Mouse (Mus musculus) retina, embryonic 14.5 days (tissue): ENCODE measurements around the gene Adgrg3.

Experiments used
- DNase-seq: peaks from one replicate; pipeline ENCODE4 v3.0.0-alpha.2; 2015; ENCODE audit warnings: low spot score

Gene Adgrg3

DNA sequence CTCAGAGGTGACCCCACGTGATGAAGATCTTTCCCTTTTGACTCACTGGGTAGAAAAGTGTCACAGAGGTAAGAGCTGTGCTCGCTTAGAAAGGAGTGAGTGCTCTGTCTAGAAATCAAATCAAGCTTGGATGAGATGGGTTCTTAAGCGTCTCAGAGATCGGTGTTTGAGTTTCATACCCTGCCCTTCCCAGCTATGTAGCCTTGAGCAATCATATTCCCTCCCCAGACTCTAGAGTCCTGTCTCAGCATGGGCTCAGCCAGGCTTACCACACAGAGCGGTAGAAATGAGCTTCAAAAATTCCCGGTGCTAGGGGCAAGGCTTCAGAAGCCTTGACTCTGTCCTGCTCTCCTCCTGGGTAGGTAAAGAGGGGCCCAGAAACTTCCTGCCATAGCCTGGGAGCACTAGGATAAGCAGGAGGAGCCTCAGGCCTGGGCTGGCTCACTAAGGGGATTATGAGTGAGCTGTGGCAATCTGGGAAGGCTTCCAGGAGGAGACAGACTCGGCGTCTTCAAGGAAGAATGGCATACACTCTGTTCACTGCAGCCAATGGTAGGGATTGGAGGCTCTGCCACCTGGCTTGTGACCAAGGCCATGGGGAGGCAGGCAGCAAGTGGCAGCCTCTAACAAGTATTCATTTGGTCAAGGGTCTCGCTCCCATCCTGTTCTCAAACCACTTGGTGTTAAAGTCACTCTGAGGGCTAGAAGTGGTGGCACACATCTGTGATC, 24.3 kb upstream of the Adgrg3 start:
- DNase-seq, result no peak

- peak; percentile 95 for DNase-seq
Measured at GRCm38 (mm10) chr8:94994006-94994405, 23.5 kb upstream of the Adgrg3 start.

DNA sequence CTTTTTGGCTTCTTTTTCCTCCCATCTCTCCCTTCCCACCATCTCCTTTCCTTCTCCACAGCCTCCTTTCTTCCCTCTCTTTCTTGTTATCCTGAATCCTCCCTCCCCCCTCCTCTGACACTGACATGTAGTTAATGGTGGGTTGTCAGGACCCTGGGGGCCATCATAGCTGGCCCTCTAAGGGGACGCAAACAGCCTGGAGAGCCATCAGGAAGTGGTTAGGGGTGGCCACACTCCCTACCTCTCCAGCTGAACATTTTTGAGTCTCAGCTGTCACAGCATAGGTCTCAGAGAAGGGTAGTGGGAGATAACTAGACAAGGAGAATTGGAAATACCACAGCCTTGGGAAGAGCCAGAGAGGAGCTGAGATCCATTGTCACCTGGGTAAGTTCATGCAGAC, 23.0 kb upstream of the Adgrg3 start:
- peak; percentile 37 for DNase-seq

GRCm38 (mm10) chr8:94995336-94995893, 22.1 kb upstream of the Adgrg3 start:
- no peak for DNase-seq

DNA sequence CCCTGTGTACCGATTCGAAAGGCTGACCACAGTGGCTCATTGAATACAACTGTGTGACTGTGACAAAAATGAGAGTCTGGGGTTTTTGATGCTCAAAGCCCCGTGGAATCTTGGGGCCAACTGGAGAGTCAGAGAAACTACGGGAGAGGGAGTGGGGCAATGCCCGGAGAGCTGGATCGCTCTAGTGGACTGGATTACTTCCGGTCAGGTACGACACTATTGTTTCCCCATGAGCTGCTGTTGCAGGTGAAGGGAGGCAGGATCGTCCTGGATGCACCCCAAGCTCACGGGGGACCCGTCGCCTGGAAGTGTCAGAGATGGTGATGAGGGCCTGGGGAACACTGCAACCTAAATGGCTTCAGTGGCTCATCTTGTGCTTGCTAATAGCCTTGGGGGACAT, 21.5 kb upstream of the Adgrg3 start:
- DNase-seq, result peak; percentile 46

DNA sequence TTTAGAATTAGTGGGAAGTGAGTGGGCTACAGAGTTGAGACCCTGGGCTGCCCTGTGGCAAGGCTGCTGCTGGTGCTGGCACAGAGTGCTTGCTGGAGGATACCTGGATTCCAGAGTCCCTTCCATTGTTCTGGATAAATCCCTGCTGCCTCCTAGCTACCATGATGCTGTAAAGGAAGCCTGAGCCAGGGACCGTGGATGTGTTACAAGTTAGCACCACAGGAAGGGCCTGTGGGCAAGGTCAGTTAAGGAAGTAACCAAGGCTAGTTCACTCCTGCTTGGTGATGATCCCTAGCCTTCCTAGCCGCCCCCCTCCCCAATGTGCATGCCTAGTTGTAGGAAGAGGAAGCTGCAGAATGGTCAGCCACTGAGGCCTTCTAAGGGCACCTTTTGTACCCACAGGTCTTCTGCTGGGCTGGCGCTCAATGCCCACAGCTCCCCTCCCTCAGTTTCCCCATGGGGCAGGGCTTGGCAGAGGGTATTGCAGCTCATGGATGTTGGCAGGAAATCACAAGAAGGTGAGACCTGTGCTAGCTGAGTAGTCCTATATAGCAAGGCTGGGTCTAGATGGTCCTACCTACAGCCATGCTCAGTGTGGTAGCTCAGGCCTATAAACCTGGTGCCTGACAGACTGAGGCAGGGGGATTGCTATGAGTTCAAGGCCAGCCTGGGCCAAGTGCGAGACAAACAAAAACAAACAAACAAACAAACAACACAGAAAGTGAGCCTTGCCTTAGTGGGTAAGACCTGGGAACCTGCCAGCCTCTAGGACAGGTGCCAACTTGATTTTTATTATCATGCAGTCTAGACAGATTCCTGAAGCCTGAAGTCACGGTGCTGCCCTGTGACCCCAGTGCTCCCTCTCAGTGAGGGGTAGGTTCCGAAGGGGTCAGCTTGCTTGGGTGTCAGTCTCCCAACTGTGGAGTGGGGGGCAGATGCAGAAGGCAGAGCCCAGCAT, 20.3 kb upstream of the Adgrg3 start:
- DNase-seq, result peak; percentile 31

GRCm38 (mm10) chr8:94997857-94998243, 19.6 kb upstream of the Adgrg3 start:
- no peak for DNase-seq

- no peak for DNase-seq
Measured at GRCm38 (mm10) chr8:94998431-94998830, 19.1 kb upstream of the Adgrg3 start.

DNA sequence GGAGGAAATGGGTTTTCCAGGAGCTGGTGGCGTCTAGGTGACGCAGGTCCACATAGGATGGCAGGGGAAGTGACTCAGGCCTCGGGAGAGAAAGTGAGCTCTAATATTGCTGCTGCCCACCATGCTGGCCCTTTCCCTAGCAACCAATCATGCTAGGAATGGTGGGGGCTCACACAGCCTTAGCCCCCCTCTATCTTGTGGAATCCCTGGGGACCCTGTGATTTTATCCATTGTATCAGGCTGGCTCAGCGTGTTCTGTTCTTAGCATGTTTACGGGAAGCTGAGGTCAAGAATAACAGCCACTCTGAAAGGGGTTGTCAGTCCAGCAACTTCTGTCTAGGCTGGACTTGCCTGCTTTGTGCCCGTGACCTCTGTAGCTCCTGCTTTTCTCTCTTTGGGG, 18.5 kb upstream of the Adgrg3 start:
- DNase-seq, result no peak

DNA sequence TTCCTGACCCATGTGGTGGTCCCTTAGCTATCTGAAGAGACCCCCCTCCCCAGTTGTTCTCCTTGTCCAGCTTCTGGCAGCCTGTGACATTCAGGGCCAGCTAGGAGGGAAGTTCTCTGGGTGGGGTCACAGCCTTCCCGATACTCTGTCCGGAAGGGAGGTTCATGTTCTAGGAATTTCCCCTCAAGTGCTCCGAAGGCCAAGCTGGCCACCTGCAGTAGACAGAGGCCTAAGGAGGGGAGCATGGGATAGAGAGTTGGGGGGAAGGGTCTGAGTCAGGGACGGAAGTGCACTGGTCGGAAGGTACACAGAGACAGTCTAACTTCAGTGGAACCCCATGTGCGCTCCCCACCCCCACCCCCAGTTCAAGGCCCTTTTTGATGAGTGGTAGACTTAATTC, 17.5 kb upstream of the Adgrg3 start:
- DNase-seq, result no peak

DNA sequence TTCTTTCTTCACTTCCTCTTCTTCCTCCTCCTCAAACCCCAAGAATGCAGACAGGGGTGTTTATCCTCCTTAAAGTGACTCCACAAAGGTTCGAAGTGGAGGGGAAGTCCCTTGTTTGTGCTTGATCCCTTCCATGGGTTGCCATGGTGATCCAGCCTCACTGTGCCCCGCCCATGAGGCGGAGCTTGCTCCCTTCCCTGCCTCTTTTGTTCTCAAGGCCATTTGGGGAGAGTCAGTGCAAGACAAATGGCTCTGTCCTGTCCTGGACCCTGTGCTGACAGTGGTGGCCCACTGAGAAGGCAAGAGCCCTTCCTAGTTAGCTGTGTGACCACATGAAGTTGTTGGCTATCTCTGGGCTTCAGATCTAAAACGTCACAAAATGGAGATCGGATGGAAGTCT, 16.8 kb upstream of the Adgrg3 start:
- peak; percentile 80 for DNase-seq

DNA sequence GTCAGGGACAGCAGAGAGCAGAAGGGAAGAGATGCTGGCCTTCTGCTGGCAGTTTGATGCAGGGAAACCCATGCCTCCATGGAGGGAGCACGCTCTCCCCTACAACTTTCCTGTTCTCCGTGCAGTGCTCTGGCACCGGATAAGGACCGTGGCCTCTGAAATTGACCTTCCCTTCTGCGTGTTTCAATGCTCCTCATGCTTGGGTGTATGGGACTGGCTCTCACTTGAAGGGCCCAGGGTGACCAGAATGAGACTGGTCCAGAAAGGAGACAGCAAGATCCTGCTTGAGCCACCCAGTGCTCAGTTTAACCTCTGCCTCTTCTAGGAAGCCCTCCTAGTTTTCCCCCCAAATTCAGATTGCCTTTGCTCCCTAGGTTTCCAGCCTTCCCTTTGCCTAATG, 16.3 kb upstream of the Adgrg3 start:
- DNase-seq, result no peak

- peak; percentile 94 for DNase-seq
Measured at GRCm38 (mm10) chr8:95001655-95002054, 15.8 kb upstream of the Adgrg3 start.

DNA sequence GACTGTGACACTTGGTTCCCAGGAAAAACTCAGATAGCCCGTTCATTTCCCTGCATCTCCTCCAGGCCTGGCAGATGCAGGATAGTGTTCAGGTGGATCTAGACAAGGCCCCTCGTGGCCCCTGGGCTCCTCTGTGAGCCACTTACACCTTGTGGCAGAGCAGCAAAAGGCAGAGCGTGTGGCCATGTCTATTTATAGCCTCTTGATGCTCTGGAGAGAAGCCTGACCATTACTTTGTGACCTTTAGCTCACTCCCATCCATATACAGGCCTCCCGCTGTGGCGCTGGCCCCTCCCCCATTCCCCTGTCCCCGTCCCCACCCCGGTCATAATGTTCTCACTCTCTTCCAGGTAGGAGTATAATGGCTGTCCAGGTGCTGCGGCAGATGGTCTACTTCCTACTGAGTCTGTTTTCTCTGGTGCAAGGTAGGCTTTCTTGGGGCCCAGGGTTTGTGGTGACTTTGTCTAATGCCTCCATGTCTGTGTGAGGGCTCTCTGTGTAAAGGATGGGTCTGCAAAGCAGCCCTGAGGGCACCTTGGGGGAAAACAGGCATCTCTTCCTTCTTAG, 15.3 kb upstream of the Adgrg3 start:
- DNase-seq, result no peak

DNA sequence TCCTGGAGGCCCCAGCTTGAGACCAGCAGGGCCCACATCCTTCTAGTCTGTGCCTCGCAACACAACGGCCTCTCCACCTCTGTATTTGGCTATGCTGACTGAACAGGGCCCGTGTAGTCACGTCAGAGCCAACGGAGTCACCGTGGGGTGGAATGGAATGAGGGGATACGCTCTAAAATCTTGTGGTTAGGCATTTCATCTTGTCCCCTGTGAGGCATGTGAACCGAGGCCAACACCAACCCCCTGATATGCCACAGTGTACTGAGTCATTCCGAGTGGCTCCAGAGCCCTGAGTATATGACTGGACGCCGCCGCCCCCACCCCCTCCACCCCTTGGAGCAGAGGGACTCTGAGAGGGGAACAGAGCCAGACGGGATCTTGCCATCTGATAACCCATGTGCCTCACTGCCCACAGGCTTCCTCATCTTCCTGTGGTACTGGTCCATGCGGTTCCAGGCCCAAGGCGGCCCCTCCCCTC, 5.0 kb upstream of the Adgrg3 start:
- DNase-seq, result no peak

- DNase-seq, result no peak
Measured at GRCm38 (mm10) chr8:95015866-95016265, 1.6 kb upstream of the Adgrg3 start.

GRCm38 (mm10) chr8:95016684-95017083, 808 bp upstream of the Adgrg3 start:
- DNase-seq, result no peak

- DNase-seq, result no peak
Measured at GRCm38 (mm10) chr8:95017969-95018635, 610 bp downstream of the Adgrg3 start.

GRCm38 (mm10) chr8:95020293-95020777, 2.8 kb downstream of the Adgrg3 start:
- DNase-seq, result no peak

DNA sequence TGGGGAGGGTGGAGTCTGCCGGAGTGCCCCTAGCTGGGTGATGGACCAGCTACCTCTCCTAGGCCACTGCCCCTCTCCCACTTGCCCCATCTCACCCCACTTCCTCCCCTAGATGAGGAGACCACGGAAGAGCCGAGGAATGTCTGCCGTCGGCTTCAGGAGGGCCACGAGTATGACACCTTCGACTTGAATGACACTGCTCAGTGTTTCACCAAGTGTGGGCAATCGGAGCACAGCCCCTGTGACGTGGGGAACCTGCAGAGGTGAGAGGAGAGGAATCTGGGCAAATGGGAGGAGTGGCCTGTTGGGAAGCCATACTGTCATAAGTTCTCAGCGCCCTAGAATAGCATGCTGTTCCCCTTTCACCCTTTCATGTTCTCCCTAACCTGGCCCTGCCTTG, 3.3 kb downstream of the Adgrg3 start:
- DNase-seq, result no peak

- DNase-seq, result no peak
Measured at GRCm38 (mm10) chr8:95023201-95023600, 5.7 kb downstream of the Adgrg3 start.

DNA sequence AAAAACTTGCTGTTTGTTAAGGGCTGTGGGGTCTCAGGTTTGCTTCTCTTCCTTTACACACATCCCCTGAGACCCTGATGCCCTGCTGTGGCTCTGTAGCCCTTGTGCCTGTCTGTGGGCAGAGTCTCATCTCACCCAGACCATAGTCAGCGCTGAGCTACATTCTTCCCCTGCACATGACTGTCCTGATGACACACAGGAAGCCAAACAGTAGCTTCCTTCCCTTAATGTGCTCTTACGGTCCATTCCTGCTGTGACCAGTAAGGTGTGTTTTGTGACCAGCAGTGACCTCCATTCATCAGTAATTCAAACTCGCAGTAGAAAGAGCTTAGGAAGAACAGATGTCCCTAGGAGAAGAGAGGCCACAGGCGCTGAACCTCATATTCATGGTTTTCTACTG, 6.9 kb downstream of the Adgrg3 start:
- DNase-seq, result no peak
